Mouse (Mus musculus): ENCODE results near the gene Gm11239. TPM values are rescaled to one million over a fixed set of nuclear protein-coding genes. Genes with fewer than 3 reads are reported as not detected.
"Not testable (repeated sequence)": the region's sequence is repeated elsewhere in the genome, so short reads cannot be mapped to it uniquely, and the experiment has no call there.

The Gm11239 gene
- polyA plus RNA-seq (2012; ENCODE audit: insufficient read depth, insufficient read length, missing spikeins): not detected in 2 replicates

DNA sequence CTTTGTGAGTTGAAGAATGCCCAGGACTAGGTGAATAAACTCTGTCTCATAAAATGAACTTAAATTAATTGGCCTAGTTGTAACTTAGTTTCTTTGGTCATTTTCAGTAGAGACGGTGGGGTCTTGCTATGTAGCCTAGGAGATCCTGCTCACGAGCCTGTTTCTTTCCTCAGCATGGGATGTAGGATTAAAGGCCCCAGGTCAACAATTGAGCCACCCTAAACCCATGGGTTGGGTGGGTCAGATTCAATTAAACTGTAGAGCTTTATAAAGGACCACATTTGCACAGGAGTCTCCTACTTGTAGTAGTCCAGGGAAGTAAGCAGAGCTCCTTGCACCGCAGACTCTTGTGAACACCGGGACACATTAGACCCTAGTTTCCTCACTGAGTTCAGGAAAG lies at the start of gene Gm11239:
Gene Gm11239 (plus strand): TSS at position 301 of the 400 bp plus-strand sequence.
- not testable (repeated sequence) for H3K27ac ChIP-seq (replicated peaks; ENCODE audit: low read depth, low read length); H3K4me3 ChIP-seq (ENCODE audit: insufficient read depth, low read depth, low read length); H3K4me1 ChIP-seq (ENCODE audit: control insufficient read depth, insufficient read depth, insufficient read length, low read length)

- not testable (repeated sequence) for H3K27ac ChIP-seq (replicated peaks; ENCODE audit: low read depth, low read length); H3K4me3 ChIP-seq (ENCODE audit: insufficient read depth, low read depth, low read length); H3K4me1 ChIP-seq (ENCODE audit: control insufficient read depth, insufficient read depth, insufficient read length, low read length)
Measured at GRCm38 (mm10) chr4:73622684-73623083, 45.5 kb upstream of the Gm11239 start, which contains the start of gene Gm11237. Gene Gm11237, plus strand, starts transcription at chr4:73622984.

GRCm38 (mm10) chr4:73637821-73638220 lies 30.3 kb upstream of the Gm11239 start, which contains the start of gene Gm11236:
Gene Gm11236, plus strand, starts transcription at chr4:73638121.
- not testable (repeated sequence) for H3K4me3 ChIP-seq (ENCODE audit: insufficient read depth, low read depth, low read length); H3K4me1 ChIP-seq (ENCODE audit: control insufficient read depth, insufficient read depth, insufficient read length, low read length); H3K27ac ChIP-seq (replicated peaks; ENCODE audit: low read depth, low read length)

- H3K27ac ChIP-seq (replicated peaks; ENCODE audit: low read depth, low read length); H3K4me1 ChIP-seq (ENCODE audit: control insufficient read depth, insufficient read depth, insufficient read length, low read length); H3K4me3 ChIP-seq (ENCODE audit: insufficient read depth, low read depth, low read length): not testable (repeated sequence)
Measured at GRCm38 (mm10) chr4:73661864-73662263, 6.3 kb upstream of the Gm11239 start.

GRCm38 (mm10) chr4:73683216-73683615 lies 15.1 kb downstream of the Gm11239 start, which contains the start of gene Gm428:
Gene Gm428, plus strand, starts transcription at chr4:73683516.
- H3K4me3 ChIP-seq (ENCODE audit: insufficient read depth, low read depth, low read length); H3K27ac ChIP-seq (replicated peaks; ENCODE audit: low read depth, low read length); H3K4me1 ChIP-seq (ENCODE audit: control insufficient read depth, insufficient read depth, insufficient read length, low read length): not testable (repeated sequence)

DNA sequence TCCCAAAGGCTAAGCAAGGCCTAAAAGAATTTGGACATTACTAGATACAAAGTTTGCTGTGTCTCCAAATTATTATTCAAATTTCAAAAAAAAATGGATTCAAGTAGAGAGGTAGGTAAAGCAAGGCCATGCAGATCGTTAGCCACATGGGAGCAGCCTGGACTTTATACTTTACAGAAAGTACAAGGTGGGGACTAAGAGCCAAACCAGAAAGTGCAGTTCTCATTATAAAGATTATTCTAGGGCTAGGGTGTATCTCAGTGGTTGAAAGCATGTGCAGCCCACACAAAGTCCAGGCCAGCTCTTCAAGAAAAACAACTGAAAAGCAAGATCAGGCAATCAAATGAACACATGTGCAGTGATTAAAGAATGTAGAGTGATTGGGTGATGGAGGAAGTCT lies 50.6 kb downstream of the Gm11239 start:
- no peaks in the 10 kb centered on the region for H3K4me1 ChIP-seq (ENCODE audit: control insufficient read depth, insufficient read depth, insufficient read length, low read length)
- H3K4me3 ChIP-seq (ENCODE audit: insufficient read depth, low read depth, low read length): no peak overlapping the region
- no peak overlapping the region for H3K27ac ChIP-seq (replicated peaks; ENCODE audit: low read depth, low read length)

GRCm38 (mm10) chr4:73719819-73720218 lies 51.7 kb downstream of the Gm11239 start:
- Histone ChIP-seq H3K4me3 (ENCODE audit: insufficient read depth, low read depth, low read length) (no peak overlapping the region), H3K4me1 (ENCODE audit: control insufficient read depth, insufficient read depth, insufficient read length, low read length) (no peaks in the 10 kb centered on the region), H3K27ac (replicated peaks; ENCODE audit: low read depth, low read length) (no peak overlapping the region)

Other genes with a start within 250 kb of the Gm11239 start
- gene Gm11238, start 60.5 kb upstream of the Gm11239 start, polyA plus RNA-seq (2012; ENCODE audit: insufficient read depth, insufficient read length, missing spikeins): not detected in 2 replicates
- not detected in 2 replicates for gene Gm11237, start 45.4 kb upstream of the Gm11239 start, polyA plus RNA-seq (2012; ENCODE audit: insufficient read depth, insufficient read length, missing spikeins)
- not detected in 2 replicates for gene Gm11236, start 30.2 kb upstream of the Gm11239 start, polyA plus RNA-seq (2012; ENCODE audit: insufficient read depth, insufficient read length, missing spikeins)
- gene Gm428, start 15.2 kb downstream of the Gm11239 start, polyA plus RNA-seq (2012; ENCODE audit: insufficient read depth, insufficient read length, missing spikeins): not detected in 2 replicates
- gene Rasef, start 122.6 kb downstream of the Gm11239 start, polyA plus RNA-seq (2012; ENCODE audit: insufficient read depth, insufficient read length, missing spikeins): not detected in 2 replicates
- not detected in 2 replicates for gene Gm11758, start 207.9 kb downstream of the Gm11239 start, polyA plus RNA-seq (2012; ENCODE audit: insufficient read depth, insufficient read length, missing spikeins)
- not detected in 2 replicates for gene Gm11757, start 222.8 kb downstream of the Gm11239 start, polyA plus RNA-seq (2012; ENCODE audit: insufficient read depth, insufficient read length, missing spikeins)
- gene Gm13871, start 237.6 kb downstream of the Gm11239 start, polyA plus RNA-seq (2012; ENCODE audit: insufficient read depth, insufficient read length, missing spikeins): not detected in 2 replicates

All from brown adipose tissue, adult 24 weeks (tissue).